Mouse (Mus musculus): ENCODE data around the gene Plekha4. TPM values are rescaled to one million over a fixed set of nuclear protein-coding genes. Genes with fewer than 3 reads are reported as not detected.
A peak's percentile ranks its signal among the peaks of the same experiment; 100 is the strongest.

The Plekha4 gene
- polyA plus RNA-seq, 1 experiment: 1.2 TPM

- no peak overlapping the region for H3K27ac ChIP-seq (ENCODE audit: insufficient read depth, low read length)
- 93% methylated on average over 23 of the region's 23 CpGs for WGBS
Measured at GRCm38 (mm10) chr7:45587631-45588592, 61.8 kb downstream of the Plekha4 start.

DNA sequence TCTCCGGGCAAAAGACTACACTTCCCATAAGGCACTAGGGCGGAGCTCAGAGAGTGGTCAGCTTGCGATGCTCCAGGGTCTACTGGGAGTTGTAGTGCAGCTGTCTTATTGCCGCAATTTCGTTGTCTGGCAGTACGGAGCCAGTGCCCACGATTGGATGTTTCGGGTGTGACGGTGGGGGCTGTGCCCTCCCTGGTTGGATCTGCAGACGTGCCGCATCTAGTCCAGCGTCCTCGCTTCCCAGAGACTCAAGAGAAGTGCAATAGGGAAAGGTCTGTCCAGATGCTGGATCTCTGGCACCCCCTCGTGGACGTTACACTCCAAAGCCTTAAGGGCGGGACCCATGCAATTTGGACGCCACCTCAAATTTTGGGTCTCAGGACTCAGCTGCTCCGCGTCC, 63.0 kb downstream of the Plekha4 start:
- H3K4me1 ChIP-seq (ENCODE audit: control insufficient read depth, insufficient read depth, low read length): no peaks in the 10 kb centered on the region
- DNase-seq: peak; percentile 94 to 98
- no peak overlapping the region for H3K27ac ChIP-seq (ENCODE audit: insufficient read depth, low read length)
- under 1% methylated on average over 19 of the region's 19 CpGs for WGBS
- H3K27me3 ChIP-seq (ENCODE audit: control insufficient read depth, insufficient read depth, low read length): no peaks in the 10 kb centered on the region
- H3K4me3 ChIP-seq (replicated peaks; ENCODE audit: insufficient read depth, low read depth, low read length): peak overlapping the region; percentile 66
- TF ChIP-seq POLR2A (IDR thresholded peaks at IDR 0.05; ENCODE audit: borderline replicate concordance, insufficient read depth, low read length) (peak; percentile 38; the same call in 1 of the 2 replicates), CTCF (IDR thresholded peaks at IDR 0.05; ENCODE audit: borderline replicate concordance, insufficient read depth, low read depth, low read length) (peak; percentile 85)

More at GRCm38 (mm10) chr7:45587631-45588592, 61.8 kb downstream of the Plekha4 start:
- TF ChIP-seq POLR2A (IDR thresholded peaks at IDR 0.05; ENCODE audit: borderline replicate concordance, insufficient read depth, low read length) (no peak), CTCF (IDR thresholded peaks at IDR 0.05; ENCODE audit: borderline replicate concordance, insufficient read depth, low read depth, low read length) (no peak)
- Histone ChIP-seq H3K4me3 (replicated peaks; ENCODE audit: insufficient read depth, low read depth, low read length) (no peak overlapping the region), H3K27me3 (ENCODE audit: control insufficient read depth, insufficient read depth, low read length) (no peaks in the 10 kb centered on the region), H3K4me1 (ENCODE audit: control insufficient read depth, insufficient read depth, low read length) (no peaks in the 10 kb centered on the region)
- DNase-seq: peak in 1 of 2 experiments; percentile 25

GRCm38 (mm10) chr7:45589898-45590297, 63.8 kb downstream of the Plekha4 start:
- WGBS: 93% methylated on average over 5 of the region's 5 CpGs

DNA sequence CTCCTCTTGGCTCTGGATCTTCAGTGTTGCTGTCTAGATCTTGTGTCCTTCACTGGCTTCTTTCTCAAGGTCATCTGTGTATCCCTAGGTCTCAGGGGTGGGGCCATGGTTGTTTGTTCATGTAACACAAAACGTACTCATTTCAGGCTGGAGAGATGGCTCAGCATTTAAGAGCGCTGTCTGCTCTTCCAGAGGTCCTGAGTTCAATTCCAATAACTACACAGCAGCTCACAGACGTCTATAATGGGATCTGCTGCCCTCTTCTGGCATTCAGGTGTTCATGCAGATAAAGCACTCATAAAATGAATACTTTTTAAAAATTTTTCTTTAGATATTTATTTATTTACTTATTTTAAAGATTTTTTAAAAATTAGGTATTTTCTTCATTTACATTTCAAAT, 64.7 kb downstream of the Plekha4 start:
- WGBS: 58% methylated on average over 3 of the region's 3 CpGs
- no peak for DNase-seq
- no peaks in the 10 kb centered on the region for H3K27me3 ChIP-seq (ENCODE audit: control insufficient read depth, insufficient read depth, low read length)
- no peaks in the 10 kb centered on the region for H3K4me1 ChIP-seq (ENCODE audit: control insufficient read depth, insufficient read depth, low read length)
- TF ChIP-seq CTCF (IDR thresholded peaks at IDR 0.05; ENCODE audit: borderline replicate concordance, insufficient read depth, low read depth, low read length) (0 out of 2 replicates have a peak, but pooled peaks have one; percentile 1), POLR2A (IDR thresholded peaks at IDR 0.05; ENCODE audit: borderline replicate concordance, insufficient read depth, low read length) (no peak)
- no peak overlapping the region for H3K27ac ChIP-seq (ENCODE audit: insufficient read depth, low read length)
- no peak overlapping the region for H3K4me3 ChIP-seq (replicated peaks; ENCODE audit: insufficient read depth, low read depth, low read length)

More at GRCm38 (mm10) chr7:45589898-45590297, 63.8 kb downstream of the Plekha4 start:
- no peak for DNase-seq
- H3K27me3 ChIP-seq (ENCODE audit: control insufficient read depth, insufficient read depth, low read length): no peaks in the 10 kb centered on the region
- H3K4me1 ChIP-seq (ENCODE audit: control insufficient read depth, insufficient read depth, low read length): no peaks in the 10 kb centered on the region
- no peak for TF ChIP-seq CTCF (IDR thresholded peaks at IDR 0.05; ENCODE audit: borderline replicate concordance, insufficient read depth, low read depth, low read length)
- no peak for TF ChIP-seq POLR2A (IDR thresholded peaks at IDR 0.05; ENCODE audit: borderline replicate concordance, insufficient read depth, low read length)
- H3K4me3 ChIP-seq (replicated peaks; ENCODE audit: insufficient read depth, low read depth, low read length): no peak overlapping the region
- H3K27ac ChIP-seq (ENCODE audit: insufficient read depth, low read length): no peak overlapping the region

- H3K4me3 ChIP-seq (replicated peaks; ENCODE audit: insufficient read depth, low read depth, low read length): no peak overlapping the region
- no peak overlapping the region for H3K27ac ChIP-seq (ENCODE audit: insufficient read depth, low read length)
- TF ChIP-seq CTCF (IDR thresholded peaks at IDR 0.05; ENCODE audit: borderline replicate concordance, insufficient read depth, low read depth, low read length): no peak
- no peak for TF ChIP-seq POLR2A (IDR thresholded peaks at IDR 0.05; ENCODE audit: borderline replicate concordance, insufficient read depth, low read length)
- no peaks in the 10 kb centered on the region for H3K27me3 ChIP-seq (ENCODE audit: control insufficient read depth, insufficient read depth, low read length)
- no peaks in the 10 kb centered on the region for H3K4me1 ChIP-seq (ENCODE audit: control insufficient read depth, insufficient read depth, low read length)
- WGBS: 87% methylated on average over 7 of the region's 7 CpGs
- no peak for DNase-seq
Measured at GRCm38 (mm10) chr7:45591880-45592279, 65.8 kb downstream of the Plekha4 start.

- Histone ChIP-seq H3K27me3 (ENCODE audit: control insufficient read depth, insufficient read depth, low read length) (no peaks in the 10 kb centered on the region), H3K27ac (ENCODE audit: insufficient read depth, low read length) (no peak overlapping the region), H3K4me1 (ENCODE audit: control insufficient read depth, insufficient read depth, low read length) (no peaks in the 10 kb centered on the region), H3K4me3 (replicated peaks; ENCODE audit: insufficient read depth, low read depth, low read length) (no peak overlapping the region)
- peak; percentile 75 to 77 for DNase-seq
- 21% methylated on average over 10 of the region's 10 CpGs for WGBS
- TF ChIP-seq CTCF (IDR thresholded peaks at IDR 0.05; ENCODE audit: borderline replicate concordance, insufficient read depth, low read depth, low read length) (peak; percentile 88), POLR2A (IDR thresholded peaks at IDR 0.05; ENCODE audit: borderline replicate concordance, insufficient read depth, low read length) (no peak)
Measured at GRCm38 (mm10) chr7:45593118-45593815, 67.1 kb downstream of the Plekha4 start.

- TF ChIP-seq CTCF (IDR thresholded peaks at IDR 0.05; ENCODE audit: borderline replicate concordance, insufficient read depth, low read depth, low read length) (no peak), POLR2A (IDR thresholded peaks at IDR 0.05; ENCODE audit: borderline replicate concordance, insufficient read depth, low read length) (no peak)
- no peak overlapping the region for H3K27ac ChIP-seq (ENCODE audit: insufficient read depth, low read length)
- H3K4me1 ChIP-seq (ENCODE audit: control insufficient read depth, insufficient read depth, low read length): no peaks in the 10 kb centered on the region
- DNase-seq: no peak
- WGBS: 80% methylated on average over 4 of the region's 4 CpGs
- no peak overlapping the region for H3K4me3 ChIP-seq (replicated peaks; ENCODE audit: insufficient read depth, low read depth, low read length)
- no peaks in the 10 kb centered on the region for H3K27me3 ChIP-seq (ENCODE audit: control insufficient read depth, insufficient read depth, low read length)
Measured at GRCm38 (mm10) chr7:45595176-45595575, 69.0 kb downstream of the Plekha4 start.

Measured in cerebellum, adult 2 months (tissue).